Mouse (Mus musculus): ENCODE results near the gene Acat1. TPM values are rescaled to one million over a fixed set of nuclear protein-coding genes. Genes with fewer than 3 reads are reported as not detected.
A peak's percentile ranks its signal among the peaks of the same experiment; 100 is the strongest.

Gene Acat1
- total RNA-seq (2021): 100 to 1,000 TPM; 302 to 307 TPM

DNA sequence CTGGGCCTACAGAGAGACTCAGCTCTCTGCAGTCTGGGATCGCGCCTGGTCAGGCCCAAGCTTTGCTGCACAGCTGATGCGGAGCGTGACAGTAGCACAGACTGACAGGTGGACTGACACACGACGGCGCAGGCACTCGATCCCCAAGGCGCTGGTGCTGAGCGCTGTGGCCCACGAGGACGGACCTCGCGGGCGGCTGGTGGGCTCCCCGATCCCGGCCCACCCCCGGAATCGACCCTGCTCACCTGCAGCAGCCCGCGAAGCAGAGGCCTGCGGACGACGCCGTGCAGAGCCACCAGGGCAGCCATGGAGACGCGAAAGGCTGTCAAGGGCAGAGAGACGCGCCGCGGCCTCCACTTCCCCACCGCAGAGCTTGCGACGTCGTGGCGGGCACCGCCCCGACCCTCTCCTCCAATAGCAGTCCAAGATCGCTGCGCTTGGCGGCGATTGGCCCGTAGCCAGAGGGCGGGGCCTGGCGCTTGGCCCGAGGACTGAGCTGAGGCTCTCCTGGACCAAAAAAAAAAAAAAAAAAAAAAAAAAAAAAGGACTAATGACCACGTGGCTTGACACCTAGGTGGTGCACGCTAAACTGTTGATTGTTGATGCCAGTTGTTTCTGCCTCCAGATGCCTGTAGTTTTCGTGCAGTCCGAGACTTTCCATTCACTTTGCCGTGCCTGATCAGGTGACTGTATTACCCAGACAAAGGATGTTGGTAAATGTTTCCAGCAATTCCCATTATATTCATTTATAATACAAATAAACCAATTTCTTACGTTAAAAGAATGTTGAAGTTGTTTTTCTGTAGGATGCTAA is at the start of gene Acat1:
Acat1 (minus strand) TSS at position 415 of the 814 bp plus-strand sequence.
- peak; percentile 98 for DNase-seq
- intact Hi-C loops (cut with DNase I): loop anchor here (2.0 kb wide), 1 partner anchor 57 kb away; no protein-coding TSS in a partner anchor

DNA sequence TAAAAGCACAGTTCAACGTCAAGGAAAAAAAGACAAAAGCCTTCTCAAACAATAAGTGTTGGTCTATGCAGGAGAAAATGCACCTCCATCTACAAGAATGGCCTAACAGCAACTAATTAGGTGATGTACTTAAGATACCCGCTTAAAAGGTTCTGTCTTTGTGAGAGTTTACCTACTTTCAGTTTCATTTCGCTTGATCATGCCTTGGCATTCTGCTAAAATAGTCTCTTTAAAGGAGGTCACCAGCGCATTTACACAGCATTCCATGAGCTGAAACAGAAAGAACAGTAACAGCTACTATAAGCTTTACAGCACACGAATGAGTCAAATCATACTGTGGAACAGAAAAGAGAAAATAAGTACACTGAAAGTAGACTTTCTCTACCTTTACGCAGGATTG is 24.6 kb upstream of the Acat1 start:
- DNase-seq: no peak
- intact Hi-C loops (cut with DNase I): no loop called here

DNA sequence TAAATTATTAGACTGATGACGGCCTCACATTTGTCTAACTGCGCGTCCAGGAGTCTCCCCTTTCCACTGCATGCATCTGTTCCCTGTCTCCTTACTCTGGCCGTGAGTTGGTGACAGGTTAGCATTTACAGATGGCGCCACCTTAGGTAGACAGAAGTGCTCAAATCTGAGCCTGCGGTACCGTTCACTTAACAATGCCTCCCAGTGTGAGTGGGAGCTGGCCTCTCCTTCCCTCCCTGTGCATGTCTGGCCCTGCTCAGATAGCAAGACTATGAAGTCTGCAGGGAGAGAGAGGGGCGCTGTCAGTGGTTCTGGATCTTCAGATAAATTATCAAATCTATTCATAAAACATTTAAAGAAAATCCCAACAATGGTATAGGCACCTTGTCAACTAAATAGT is 5.1 kb upstream of the Acat1 start:
- intact Hi-C loops (cut with DNase I): no loop called here
- no peak for DNase-seq

DNA sequence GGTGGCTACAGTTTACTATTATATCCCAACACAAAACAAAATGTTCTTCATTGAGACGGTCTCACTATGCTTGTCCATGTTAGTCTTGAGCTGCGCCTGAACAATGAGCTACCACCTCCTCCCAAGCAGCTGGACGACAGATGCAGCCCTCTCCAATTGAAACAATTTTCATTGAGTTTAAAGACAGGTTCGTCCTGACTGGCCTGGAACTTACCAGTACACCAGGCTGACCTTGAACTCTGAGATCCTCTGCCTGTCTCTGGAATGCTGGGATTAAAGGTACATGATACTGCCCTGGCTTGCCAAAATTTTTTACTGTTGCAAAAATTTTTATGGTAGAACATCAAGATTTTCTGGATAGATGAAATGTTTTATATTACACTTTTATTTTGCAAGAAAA is 4.1 kb upstream of the Acat1 start:
- DNase-seq: no peak
- intact Hi-C loops (cut with DNase I): no loop called here

DNA sequence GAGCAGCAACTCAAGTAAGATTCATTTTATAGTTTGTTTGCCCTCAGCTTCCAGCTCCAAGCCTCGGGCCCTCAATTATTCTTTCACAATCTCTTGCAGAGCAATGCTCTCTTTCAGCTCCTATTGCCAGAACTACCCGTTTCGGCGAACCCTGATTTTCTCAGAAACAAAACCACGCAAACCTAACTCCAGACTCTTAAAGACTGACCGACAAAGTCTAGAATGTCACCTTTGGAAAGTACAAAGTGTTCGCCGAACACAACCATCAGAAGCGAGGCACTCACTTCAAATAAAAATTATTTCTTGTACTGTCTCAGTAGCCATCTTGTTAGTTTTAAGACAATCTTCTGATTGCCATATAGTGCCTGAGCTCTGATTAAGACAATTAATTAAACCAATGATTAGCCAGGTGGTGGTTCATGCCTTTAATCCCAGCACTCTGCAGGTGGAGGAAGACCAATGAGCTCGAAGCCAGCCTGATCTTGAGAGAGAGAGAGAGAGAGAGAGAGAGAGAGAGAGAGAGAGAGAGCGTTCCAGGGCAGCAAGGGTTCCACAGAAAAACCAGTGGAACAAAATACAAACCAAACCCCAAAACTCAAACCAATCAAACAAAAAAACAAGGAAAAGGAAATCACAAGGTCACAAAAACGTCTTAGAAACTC is 745 bp downstream of the Acat1 start:
- DNase-seq: peak; percentile 29 to 31
- intact Hi-C loops (cut with DNase I): no loop called here

DNA sequence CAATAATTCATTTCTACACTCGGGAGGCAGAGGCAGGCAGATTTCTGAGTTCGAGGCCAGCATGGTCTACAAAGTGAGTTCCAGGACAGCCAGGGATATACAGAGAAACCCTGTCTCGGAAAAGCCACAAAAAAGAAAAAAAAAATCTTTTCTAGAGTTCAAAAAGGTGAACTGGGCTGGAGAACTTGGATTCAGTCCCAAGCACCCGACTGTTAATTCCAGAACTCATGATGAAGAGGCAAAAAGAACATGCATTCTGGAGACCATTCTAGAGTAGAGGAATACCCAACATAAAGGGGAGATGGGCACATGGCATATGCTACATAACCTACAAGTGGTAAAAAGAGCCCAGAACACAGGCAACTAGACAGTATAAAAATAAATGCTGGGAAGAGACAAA is 2.4 kb downstream of the Acat1 start:
- DNase-seq: no peak
- intact Hi-C loops (cut with DNase I): no loop called here

DNA sequence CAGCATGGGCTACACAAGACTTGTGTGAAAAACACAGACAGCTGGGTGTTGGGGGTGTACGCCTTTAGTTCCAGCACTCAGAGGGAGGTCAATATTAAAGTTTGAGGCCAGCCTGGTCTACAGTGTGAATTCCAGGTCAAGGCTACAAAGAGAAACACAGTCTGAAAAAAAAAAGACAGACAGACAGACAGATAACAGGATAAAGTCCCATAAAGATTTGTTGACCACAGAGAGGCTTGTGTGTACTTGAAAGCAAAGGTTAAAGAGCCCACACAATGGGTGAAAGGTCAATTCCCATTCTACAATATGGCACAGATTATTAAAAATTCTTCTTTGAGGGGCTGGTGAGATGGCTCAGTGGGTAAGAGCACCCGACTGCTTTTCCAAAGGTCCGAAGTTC is 3.0 kb downstream of the Acat1 start:
- intact Hi-C loops (cut with DNase I): no loop called here
- DNase-seq: no peak

DNA sequence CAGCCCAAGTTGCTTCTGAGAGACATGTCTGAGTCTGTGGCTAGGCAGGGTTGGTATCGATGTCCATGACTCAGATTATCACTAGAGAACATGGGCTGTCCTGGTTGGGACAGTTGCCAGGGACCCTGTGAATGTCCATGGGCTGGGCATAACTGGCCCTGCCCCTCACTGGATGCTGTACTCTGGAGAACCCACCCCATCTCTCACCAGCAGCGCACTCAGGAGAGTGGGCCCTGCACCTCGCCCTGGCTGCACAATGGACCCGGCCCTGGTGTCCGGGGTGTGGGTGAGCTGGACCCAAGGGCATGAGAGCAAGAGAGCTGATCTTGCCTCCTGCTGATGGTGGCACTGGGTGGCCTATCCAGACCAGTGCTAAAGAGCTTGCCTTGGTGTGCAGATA is 5.2 kb downstream of the Acat1 start:
- no peak for DNase-seq
- intact Hi-C loops (cut with DNase I): no loop called here

DNA sequence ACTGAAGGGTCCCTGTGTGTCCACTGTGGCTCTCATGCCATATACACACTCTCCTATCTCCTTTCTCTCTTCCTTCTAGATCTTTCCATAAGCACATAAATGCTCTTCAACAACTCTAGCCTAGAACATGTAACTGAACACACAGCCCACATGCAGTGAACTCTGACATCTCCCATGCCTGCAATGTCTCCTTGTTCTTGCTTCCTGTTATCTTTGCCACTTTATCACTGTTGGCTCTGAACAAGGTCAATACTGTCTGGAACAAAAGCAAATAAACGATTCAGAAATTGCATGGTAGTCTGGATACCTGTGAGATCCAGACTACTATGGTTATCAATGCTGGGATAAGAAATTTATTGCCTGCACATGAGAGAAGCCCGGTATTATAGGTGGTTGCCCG is 6.3 kb downstream of the Acat1 start:
- intact Hi-C loops (cut with DNase I): no loop called here
- DNase-seq: no peak

DNA sequence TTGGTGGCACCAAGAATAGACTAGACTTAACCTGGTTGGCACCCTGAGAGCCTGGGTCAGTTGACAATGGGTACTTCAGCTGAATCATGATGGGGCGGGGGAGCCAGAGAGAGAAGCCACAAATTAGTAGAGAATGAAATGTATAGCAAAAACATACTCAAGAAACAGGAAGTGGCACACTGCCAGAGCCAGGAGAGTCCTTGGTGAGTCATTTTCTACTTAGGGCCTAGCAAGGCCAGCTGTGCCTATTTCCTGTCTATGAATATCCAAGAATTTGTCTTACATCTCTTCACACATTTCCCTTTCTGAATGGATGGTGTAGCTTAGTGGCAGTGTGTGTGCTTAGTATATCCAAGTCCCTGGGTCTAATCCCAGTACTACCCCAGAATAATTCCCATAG is 6.8 kb downstream of the Acat1 start:
- peak; percentile 33 to 34 for DNase-seq
- intact Hi-C loops (cut with DNase I): no loop called here

DNA sequence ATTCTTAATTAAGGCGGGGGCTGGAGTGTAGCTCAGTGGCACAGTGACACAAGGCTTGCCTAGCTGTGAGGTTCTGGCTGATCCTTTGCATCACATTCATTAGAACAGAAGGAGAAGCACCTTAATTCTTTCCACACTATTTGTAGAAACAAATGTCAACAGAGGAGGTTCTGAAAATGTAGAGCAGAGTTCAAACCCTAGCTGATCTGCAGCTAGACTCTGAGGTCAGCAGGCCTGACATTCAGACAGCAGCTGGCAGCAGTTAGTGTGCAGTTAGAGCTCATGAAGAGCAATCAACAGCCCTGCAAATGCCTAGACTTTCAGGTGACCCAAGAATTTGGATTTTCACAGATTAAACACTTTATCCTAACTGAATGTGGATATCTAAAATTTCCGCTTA is 8.6 kb downstream of the Acat1 start:
- DNase-seq: peak; percentile 39 to 48
- intact Hi-C loops (cut with DNase I): no loop called here

DNA sequence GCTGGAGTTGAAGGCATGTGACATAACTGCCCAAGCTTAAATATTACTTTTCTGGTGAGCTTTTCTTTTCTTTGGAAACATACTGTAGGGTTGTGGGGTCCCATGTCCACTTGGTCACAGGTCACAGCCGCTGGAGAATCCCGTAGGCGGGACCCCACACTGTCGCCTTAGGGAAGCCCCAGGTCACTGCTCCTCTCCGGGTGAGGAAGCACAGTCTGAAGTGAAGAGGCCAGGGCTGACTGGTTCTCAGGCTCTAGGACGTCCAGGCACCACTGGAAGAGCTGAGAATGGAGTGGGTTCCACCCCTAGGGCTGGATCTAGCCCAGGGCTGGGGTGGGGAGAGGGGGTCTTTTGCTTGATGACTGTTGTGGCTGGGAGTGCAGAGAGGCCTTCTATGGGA is 11.6 kb downstream of the Acat1 start:
- intact Hi-C loops (cut with DNase I): no loop called here
- no peak for DNase-seq

DNA sequence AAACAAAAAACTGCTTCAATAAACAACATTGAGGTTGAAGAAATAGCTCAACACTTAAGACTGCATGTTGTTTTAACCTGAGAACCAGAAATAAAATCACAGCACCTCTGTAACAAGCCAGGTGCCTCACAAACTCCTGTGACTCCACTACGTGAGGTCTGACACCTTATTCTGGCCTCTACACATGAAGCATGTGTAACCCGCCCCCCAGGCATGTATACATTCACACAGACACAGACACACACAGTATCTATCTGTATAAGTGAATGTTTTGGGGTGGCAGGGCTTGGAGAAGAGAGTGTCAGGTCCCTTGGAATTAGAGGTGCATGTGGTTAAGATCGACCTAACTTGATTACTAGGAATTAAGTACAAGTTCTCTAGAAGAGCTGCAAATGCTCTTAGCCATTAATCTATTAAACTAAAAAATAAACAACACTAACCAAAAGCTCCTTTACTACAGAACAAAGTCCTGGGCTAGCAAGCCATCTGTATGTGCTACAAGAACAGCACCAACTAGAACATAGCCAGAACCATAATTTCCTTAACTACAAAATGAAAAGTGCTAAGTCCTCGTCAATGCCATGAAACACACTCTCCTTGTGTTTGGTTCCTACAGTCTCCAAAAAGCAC is 13.1 kb downstream of the Acat1 start:
- intact Hi-C loops (cut with DNase I): no loop called here

DNA sequence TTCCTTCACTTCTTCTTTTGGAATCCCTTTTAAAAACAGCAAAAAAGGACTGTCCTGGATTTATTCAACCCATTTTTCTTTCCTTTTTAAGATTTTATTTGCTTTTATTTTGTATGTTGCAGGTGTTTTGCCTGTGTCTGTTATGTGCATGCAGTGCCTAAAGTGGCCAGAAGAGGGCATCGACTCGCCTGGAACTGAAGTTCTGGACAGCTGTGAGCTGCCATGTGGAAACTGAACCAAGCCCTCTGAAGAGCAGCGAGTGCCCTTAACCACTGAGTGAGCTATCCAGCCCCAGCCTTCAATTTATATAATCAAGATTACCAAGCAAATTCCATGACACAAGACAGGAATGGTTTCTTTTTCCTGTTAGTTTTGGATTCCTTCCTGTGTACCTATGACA is 15.4 kb downstream of the Acat1 start:
- intact Hi-C loops (cut with DNase I): loop anchor here (2.0 kb wide), 1 partner anchor 78 kb away; no protein-coding TSS in a partner anchor
- DNase-seq: peak; percentile 70 to 84

More for the DNA sequence above, 13.1 kb downstream of the Acat1 start:
- DNase-seq: no peak

DNA sequence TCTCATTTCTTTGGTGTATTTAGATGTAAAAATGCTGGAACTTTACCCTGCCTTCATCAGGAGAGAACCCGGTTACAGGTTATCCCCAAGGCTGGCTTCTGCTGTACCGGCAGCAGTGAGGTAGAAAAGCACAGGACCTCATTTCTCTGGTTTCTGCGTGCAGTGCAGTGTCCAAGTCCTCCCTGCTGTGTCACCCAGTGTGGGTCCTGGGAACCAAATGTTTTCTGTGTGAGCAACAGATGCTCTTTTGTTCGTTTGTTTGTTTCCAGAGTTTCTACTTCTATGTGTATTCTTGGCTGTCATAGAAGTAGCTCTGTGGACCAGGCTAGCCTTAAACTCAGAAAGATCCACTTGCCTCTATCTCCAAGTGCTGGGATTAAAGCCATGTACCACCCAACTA is 28.3 kb downstream of the Acat1 start:
- no peak for DNase-seq

DNA sequence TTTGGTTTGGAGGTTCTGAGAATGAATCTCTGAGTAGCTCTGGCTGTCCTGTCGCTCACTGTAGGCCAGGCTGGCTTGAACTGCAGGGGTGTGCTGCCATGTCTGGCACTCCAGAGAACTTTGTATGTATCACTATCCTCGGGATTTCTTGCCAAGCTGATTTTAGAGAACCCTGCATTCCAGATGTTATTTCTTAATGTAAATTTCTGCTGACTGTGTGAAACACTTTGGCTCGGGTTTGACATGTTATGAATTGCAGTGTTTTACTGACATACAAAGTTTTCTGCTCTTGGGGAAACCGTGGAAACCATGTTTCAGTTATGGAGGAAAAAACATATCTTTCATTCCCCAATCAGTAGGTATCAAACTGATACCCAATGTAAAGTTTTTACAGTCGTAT is 34.5 kb downstream of the Acat1 start:
- intact Hi-C loops (cut with DNase I): no loop called here
- no peak for DNase-seq

More for the DNA sequence above, 28.3 kb downstream of the Acat1 start:
- intact Hi-C loops (cut with DNase I): no loop called here

DNA sequence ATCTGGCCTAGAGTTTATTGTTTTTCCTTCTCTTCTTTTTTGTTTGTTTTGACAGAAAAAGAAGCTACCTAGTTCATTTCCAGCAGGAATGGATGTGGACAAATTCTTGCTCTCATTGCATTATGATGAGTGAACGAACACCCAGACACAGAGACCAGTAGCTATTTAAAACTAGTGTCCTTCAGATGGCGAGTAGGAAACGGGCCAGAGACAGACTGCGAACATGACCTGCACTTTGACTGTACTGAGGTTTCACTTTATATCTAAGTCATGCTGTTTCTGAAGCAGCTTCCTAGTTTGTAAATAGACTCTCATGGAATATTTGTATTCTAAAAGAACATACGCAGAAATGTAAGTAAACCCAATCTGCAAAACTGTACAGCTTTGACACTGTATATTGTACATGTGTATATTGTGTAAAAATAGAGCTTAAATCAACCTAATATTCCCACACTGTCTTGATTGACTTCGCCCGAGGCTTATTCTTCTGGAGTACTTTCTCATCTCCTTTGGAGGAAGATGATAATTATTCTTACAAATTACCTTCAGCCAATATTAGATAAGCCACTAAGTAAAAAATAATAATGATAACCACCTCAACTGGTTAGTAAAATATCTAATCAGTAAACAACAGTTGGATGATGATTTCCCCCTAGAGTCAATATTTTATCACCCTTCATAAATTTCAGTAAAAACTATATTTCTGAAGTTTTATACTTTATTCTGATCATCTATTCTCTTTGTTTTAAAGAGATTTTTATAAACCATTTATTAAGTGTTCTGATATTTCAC is 37.5 kb downstream of the Acat1 start:
- peak; percentile 42 to 46 for DNase-seq
- intact Hi-C loops (cut with DNase I): no loop called here

DNA sequence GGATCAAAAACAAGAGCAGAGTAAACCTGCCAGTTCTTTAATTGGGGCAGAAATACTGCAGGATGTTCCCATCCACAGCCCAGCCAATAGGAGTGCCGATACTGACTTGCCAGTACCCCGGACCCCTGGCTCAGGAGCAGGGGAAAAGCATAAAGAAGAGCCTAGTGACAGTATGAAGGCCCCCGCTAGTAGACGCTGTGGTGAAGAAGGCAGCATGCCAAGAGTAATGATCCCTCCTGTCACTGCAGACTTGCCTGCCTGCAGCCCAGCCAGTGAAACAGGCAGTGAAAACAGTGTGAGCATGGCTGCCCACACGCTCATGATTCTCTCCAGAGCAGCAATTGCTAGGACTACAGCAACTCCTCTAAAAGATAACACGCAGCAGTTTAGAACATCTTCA is 39.5 kb downstream of the Acat1 start:
- intact Hi-C loops (cut with DNase I): no loop called here
- DNase-seq: no peak

DNA sequence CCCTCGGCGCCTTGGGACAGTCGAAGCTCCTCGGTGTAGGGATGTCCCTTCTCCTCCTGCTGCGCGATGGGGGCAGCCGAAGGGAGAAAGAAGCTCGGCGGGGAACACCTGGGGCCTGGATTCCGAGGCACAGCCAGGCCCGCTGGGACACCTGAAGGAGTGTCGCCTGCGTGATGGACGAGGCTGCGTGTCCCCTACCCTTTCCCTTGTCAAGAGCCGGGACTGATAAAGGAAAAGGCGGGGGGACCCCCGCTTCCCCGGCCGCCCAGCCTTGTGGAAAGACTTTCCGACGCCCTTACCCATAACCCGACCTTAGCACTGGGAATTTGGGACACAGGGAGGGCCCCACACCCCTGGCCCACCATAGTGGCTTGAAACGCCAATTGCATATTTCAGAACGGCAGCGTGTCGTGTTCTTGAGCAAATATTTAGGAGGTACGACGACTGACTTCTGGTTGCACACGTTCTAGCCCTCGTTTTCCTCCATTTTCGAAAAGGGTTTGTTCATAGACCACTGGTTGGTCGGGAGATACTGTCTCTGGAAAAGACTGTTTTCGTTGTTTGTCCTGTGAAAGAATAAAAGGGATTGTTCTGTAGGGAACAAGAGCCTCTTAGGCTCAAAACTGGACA is 72.7 kb downstream of the Acat1 start:
- peak in 1 of 2 experiments; percentile 51 for DNase-seq
- intact Hi-C loops (cut with DNase I): no loop called here

DNA sequence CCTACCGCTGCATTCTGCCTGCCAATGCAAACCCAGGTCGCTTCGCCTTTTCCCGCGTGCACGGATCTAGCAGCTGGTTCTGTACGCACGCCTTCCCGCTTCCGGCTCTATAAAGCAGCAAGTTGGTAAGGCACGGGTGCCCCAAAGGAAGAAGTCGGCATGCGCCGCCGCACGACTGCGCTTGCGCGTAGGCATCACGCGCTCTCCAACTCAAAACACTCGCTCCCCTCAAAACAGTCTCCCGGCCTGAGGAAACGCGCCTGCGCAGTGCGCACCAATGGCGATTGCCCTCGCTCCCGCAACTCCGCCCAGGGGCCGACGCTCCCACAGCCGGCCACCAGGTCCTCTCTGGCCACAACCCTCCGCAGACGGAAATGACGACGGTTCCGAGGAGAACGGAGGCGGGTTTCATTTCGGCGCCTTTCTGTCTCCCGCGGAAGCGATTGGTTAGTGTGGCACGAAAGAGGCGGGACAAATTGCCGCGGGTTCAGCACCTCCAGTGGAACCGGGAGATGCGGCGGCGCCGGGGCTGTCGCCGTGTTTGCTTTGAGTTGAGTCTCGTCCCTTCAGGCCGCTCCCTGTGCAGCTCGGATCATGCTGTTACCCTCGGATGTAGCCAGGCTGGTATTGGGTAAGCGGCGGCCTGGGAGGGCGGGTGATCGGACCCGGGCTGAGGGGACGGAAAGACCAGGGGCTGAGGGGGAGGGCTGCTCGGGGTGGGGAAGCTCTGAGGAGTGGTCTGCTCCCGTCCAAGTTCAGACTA is 73.4 kb downstream of the Acat1 start, which contains the start of the genes Atm and Npat:
Atm (minus strand) TSS at position 183 of the 763 bp plus-strand sequence.
Npat (plus strand) TSS at position 490 of the 763 bp plus-strand sequence.
- intact Hi-C loops (cut with DNase I): no loop called here
- peak; percentile 100 for DNase-seq
